Mouse (Mus musculus) adrenal gland, postnatal 4 days (tissue): ENCODE results near the gene Xirp2. TPM values are rescaled to one million over a fixed set of nuclear protein-coding genes. Genes with fewer than 3 reads are reported as not detected.

Experiments
- DNase-seq, 2 experiments: peaks; one replicate each; pipeline ENCODE4 v3.0.0; 2021 to 2022; ENCODE audit warnings: low spot score in 2 of 2, mixed read lengths in 2 of 2
- total RNA-seq, 2 experiments: library from RNA; stranded (reverse); gene quantifications; 2 replicates each; pipeline ENCODE4 v1.2.3; 2021

Gene Xirp2
- total RNA-seq, 2 experiments from 2014 or later, result 2.0 to 7.3 TPM

DNA sequence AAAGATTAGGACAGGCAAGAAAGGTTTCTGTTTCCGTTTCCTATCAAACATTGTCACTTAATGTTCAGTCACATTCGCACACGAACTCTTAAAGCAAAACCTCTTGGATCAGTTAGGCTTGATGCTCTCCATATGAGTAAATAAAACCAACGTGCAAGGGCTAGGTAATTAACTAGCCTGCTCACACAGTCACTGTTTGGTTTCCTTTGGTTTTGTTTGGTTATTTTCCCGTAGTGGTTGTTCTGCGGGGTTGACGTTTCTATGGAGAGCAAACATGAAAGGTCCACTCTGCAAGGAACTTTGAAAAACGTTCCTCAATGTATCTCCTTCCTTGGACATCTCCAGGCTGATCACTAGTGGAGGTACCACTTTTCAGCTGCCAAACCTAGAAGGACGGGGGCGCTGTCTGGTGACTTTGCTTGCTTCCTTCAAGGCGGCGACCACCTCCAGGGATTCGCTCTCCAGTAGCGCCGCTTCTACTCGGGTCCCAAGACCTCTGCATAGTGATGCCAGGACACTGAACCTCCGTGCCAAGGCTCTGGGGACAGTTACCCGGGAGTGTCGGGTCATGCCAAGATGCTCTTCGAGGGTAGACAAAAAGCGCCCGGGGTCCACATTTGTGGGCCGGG lies 119.2 kb downstream of the Xirp2 start:
- no peak for DNase-seq

DNA sequence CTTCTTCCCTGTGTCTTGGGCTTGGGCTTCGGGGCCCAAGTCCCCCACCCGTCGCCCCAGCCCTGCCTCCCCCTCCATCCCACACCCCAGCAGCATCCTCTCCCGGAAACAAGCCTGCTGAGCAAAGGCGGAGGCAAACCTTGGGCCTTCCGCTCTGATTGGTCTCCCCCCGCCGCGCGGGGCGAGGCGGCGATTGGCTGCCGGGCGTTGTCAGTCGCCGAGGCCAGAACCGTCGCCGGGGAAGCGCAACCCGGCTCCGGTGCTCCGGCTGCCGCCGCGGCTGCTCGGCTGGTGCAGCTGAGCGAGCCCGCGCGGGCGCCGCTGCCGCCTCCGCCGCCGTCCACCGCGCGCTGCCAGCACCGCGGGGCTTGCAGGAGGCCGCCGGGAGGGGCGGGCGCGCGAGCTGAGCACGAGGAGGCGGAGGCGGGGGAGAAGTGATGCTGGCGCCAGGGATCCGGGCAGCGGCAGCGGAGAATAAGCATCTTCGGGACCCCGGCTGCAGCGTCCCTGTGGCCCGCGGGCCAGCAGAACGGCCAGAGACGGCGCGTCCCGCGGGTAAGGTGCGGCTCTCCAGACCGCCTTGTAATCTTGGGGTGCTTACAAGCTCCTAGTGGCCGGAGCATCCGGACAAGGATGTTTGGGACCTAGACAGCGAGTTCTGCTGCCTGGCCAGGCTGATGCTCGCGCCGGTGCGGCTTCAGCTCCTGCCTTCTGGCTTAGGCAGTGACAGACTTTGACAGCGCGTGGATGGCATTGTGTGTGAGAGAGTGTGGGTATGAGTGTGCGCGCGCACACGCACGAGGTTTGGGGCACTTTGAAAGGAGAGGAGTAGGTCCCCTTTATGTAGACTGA lies 119.9 kb downstream of the Xirp2 start, which contains the start of gene B3galt1:
B3galt1 (plus strand) TSS at position 392 of the 852 bp plus-strand sequence.
- peak; percentile 58 to 62 for DNase-seq

DNA sequence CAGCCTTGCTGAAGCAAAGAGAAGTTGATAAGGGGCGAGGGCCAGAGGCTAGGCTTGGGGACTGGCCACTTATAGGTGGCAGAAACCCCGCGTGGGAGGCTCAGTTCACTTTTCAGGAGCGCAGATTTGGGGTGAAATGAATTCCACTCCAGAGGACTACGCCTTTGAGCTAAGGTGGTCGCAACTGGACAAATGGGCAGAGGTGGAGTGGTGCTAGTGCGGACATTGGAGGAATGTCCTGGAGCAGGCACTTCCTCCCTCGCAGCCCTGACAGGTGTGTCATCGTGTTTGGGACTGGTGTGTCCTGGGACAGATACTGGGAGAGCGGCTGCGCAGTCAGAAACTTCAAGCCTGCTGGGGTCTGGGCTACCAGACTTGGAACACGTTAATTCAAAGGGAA lies 120.8 kb downstream of the Xirp2 start:
- no peak for DNase-seq

- DNase-seq, result no peak
Measured at GRCm38 (mm10) chr2:67567141-67567680, 121.4 kb downstream of the Xirp2 start.

Other genes with a start within 250 kb of the Xirp2 start
- not detected for gene Gm21830, start 32.3 kb upstream of the Xirp2 start, total RNA-seq
- not detected for gene Gm26727, start 12.8 kb upstream of the Xirp2 start, total RNA-seq
- gene B3galt1, start 119.9 kb downstream of the Xirp2 start, total RNA-seq, result 1 to 10 TPM; 9.3 to 9.7 TPM